Mouse (Mus musculus) C2C12 (cell line): ENCODE measurements around the gene Mgst3. TPM values are rescaled to one million over a fixed set of nuclear protein-coding genes. Genes with fewer than 3 reads are reported as not detected.

Experiments used
- H3K27me3 ChIP-seq: one replicate; pipeline ENCODE4 v1.6.1; 2011; ENCODE audit not compliant: control insufficient read depth, insufficient read depth, insufficient read length
- H3K36me3 ChIP-seq: one replicate; pipeline ENCODE4 v1.6.1; 2011; ENCODE audit not compliant: control insufficient read depth, insufficient read depth
- H3K4me3 ChIP-seq: one replicate; pipeline ENCODE4 v1.5.1; 2011; ENCODE audit warnings: mild to moderate bottlenecking, control low read depth; ENCODE audit not compliant: poor library complexity, insufficient read depth, severe bottlenecking
- H3K79me2 ChIP-seq: one replicate; pipeline ENCODE4 v1.6.1; 2011; ENCODE audit not compliant: control insufficient read depth, insufficient read depth
- H3K79me3 ChIP-seq: one replicate; pipeline ENCODE4 v1.6.1; 2011; ENCODE audit warnings: low read depth, control low read depth
- H3ac ChIP-seq: one replicate; pipeline ENCODE3; 2011; ENCODE audit warnings: low read depth; ENCODE audit not compliant: control insufficient read depth, insufficient read length
- CEBPB ChIP-seq: IDR thresholded peaks from one replicate; pipeline ENCODE4 v1.6.1; 2011; ENCODE audit warnings: low read depth, mild to moderate bottlenecking, control low read depth, moderate library complexity
- CTCF ChIP-seq: IDR thresholded peaks from one replicate; pipeline ENCODE4 v1.5.1; 2011; ENCODE audit not compliant: control insufficient read depth, insufficient read depth, insufficient read length
- FOSL1 ChIP-seq: IDR thresholded peaks from one replicate; pipeline ENCODE4 v1.8.0; 2011; ENCODE audit warnings: mild to moderate bottlenecking, low read length; ENCODE audit not compliant: poor library complexity, insufficient read depth, severe bottlenecking
- MAX ChIP-seq: IDR thresholded peaks from one replicate; pipeline ENCODE4 v1.6.1; 2011; ENCODE audit warnings: mild to moderate bottlenecking, control low read depth
- MYOD1 ChIP-seq: IDR thresholded peaks from one replicate; pipeline ENCODE4 v1.6.1; 2011; ENCODE audit warnings: low read depth; ENCODE audit not compliant: control insufficient read depth, insufficient read length
- MYOG ChIP-seq: IDR thresholded peaks from one replicate; pipeline ENCODE4 v1.6.1; 2011; ENCODE audit not compliant: control insufficient read depth, insufficient read length; ENCODE audit errors: extremely low read depth
- USF1 ChIP-seq: IDR thresholded peaks from one replicate; pipeline ENCODE4 v1.6.1; 2011; ENCODE audit warnings: low read depth, mild to moderate bottlenecking, control low read depth, moderate library complexity
- polyA plus RNA-seq: library from polyadenylated mRNA; unstranded; fragments of >200 nt; fragmentation: generic; extraction: Trizol; gene quantifications from one replicate; pipeline ENCODE4 v1.2.1, GENCODE M21; 2012; ENCODE audit warnings: missing spikeins

Gene Mgst3
- polyA plus RNA-seq, 1 experiment, result 108 TPM

GRCm38 (mm10) chr1:167409601-167410000, 16.0 kb upstream of the Mgst3 start:
- Histone ChIP-seq H3K27me3 (peaks cover 31% of the 10 kb centered on the region), H3K79me2 (no peaks in the 10 kb centered on the region), H3ac (no peak overlapping the region), H3K79me3 (no peaks in the 10 kb centered on the region), H3K36me3 (no peaks in the 10 kb centered on the region), H3K4me3 (no peak overlapping the region)
- TF ChIP-seq USF1, result no peak
- TF ChIP-seq CTCF, result no peak
- no peak for TF ChIP-seq MAX
- no peak for TF ChIP-seq MYOG
- TF ChIP-seq CEBPB, result no peak
- TF ChIP-seq MYOD1, result no peak

DNA sequence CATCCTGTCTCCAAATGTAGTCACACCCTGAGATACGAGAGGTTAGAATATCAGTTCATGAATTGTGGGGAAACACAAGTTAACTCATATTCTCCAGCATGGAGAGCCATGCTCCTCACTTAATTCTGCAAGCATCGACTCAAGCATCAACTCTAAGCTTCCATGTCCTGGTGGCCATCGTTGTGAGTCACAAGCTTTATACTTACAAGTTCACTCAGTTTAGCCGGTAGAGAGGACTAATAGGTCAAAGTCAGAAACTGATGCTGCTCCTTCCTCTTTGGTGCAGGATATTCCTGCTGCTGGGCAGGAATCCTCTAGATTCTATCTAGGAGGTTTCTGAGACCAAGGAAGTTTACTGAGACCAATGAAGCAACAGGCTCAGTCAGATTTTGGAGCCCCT, 11.6 kb upstream of the Mgst3 start:
- Histone ChIP-seq H3ac (no peak overlapping the region), H3K27me3 (peaks cover 24% of the 10 kb centered on the region), H3K79me3 (no peaks in the 10 kb centered on the region), H3K79me2 (no peaks in the 10 kb centered on the region), H3K4me3 (no peak overlapping the region), H3K36me3 (no peaks in the 10 kb centered on the region)
- TF ChIP-seq USF1 (no peak), FOSL1 (no peak), MYOD1 (no peak), MAX (no peak), CEBPB (no peak), CTCF (no peak), MYOG (no peak)

GRCm38 (mm10) chr1:167393281-167393680, 360 bp downstream of the Mgst3 start:
- no peaks in the 10 kb centered on the region for H3K27me3 ChIP-seq
- H3K36me3 ChIP-seq, result no peaks in the 10 kb centered on the region
- no peak for TF ChIP-seq FOSL1
- no peak for TF ChIP-seq USF1
- no peak for TF ChIP-seq MYOD1
- no peak for TF ChIP-seq MAX
- TF ChIP-seq CTCF, result no peak
- TF ChIP-seq MYOG, result no peak
- no peak for TF ChIP-seq CEBPB
- peaks cover 38% of the 10 kb centered on the region for H3K79me2 ChIP-seq
- H3K4me3 ChIP-seq, result peak overlapping the region; percentile 44
- H3K79me3 ChIP-seq, result peaks cover 2% of the 10 kb centered on the region
- H3ac ChIP-seq, result peak overlapping the region; percentile 55

GRCm38 (mm10) chr1:167392687-167393086, 954 bp downstream of the Mgst3 start:
- Histone ChIP-seq H3K36me3 (no peaks in the 10 kb centered on the region), H3K27me3 (no peaks in the 10 kb centered on the region), H3K79me3 (peaks cover 2% of the 10 kb centered on the region), H3K4me3 (peak overlapping the region; percentile 44), H3ac (no peak overlapping the region), H3K79me2 (peaks cover 38% of the 10 kb centered on the region)
- TF ChIP-seq MYOD1 (peak; percentile 64), CEBPB (no peak)

- H3K4me3 ChIP-seq, result peak overlapping the region; percentile 44
- TF ChIP-seq USF1, result no peak
- TF ChIP-seq MYOD1, result no peak
- no peak for TF ChIP-seq MAX
- TF ChIP-seq MYOG, result no peak
Measured at GRCm38 (mm10) chr1:167392031-167392640, 1.5 kb downstream of the Mgst3 start.

GRCm38 (mm10) chr1:167391241-167391640, 2.4 kb downstream of the Mgst3 start:
- H3K36me3 ChIP-seq, result no peaks in the 10 kb centered on the region
- H3ac ChIP-seq, result no peak overlapping the region
- H3K79me2 ChIP-seq, result peaks cover 38% of the 10 kb centered on the region
- no peak overlapping the region for H3K4me3 ChIP-seq
- TF ChIP-seq USF1 (no peak), MYOD1 (no peak), MYOG (no peak), MAX (no peak), FOSL1 (no peak), CEBPB (no peak)
- H3K27me3 ChIP-seq, result no peaks in the 10 kb centered on the region
- peaks cover 2% of the 10 kb centered on the region for H3K79me3 ChIP-seq

More at GRCm38 (mm10) chr1:167392031-167392640, 1.5 kb downstream of the Mgst3 start:
- Histone ChIP-seq H3K79me3 (peaks cover 2% of the 10 kb centered on the region), H3K27me3 (no peaks in the 10 kb centered on the region), H3K36me3 (no peaks in the 10 kb centered on the region), H3K79me2 (peaks cover 38% of the 10 kb centered on the region), H3ac (no peak overlapping the region)
